Mouse (Mus musculus) hindbrain, embryonic 10.5 days (tissue): Measurements from ENCODE around the gene Adcy4. TPM values are rescaled to one million over a fixed set of nuclear protein-coding genes. Genes with fewer than 3 reads are reported as not detected.
"Not testable (repeated sequence)": the region's sequence is repeated elsewhere in the genome, so short reads cannot be mapped to it uniquely, and the experiment has no call there.

Experiments used
- DNase-seq: peaks from one replicate; pipeline ENCODE4 v3.0.0-alpha.2; 2017; ENCODE audit warnings: low spot score
- H3K27ac ChIP-seq: fragments of 300-500 bp; sonication (generic); 2 replicates; pipeline ENCODE4 v1.5.1; 2016; ENCODE audit warnings: mild to moderate bottlenecking, moderate library complexity
- H3K27me3 ChIP-seq: fragments of 300-500 bp; sonication (generic); 2 replicates; pipeline ENCODE4 v1.6.1; 2016; ENCODE audit warnings: mild to moderate bottlenecking; ENCODE audit not compliant: poor library complexity, insufficient read depth, severe bottlenecking
- H3K36me3 ChIP-seq: fragments of 300-500 bp; sonication (generic); 2 replicates; pipeline ENCODE4 v1.6.1; 2016; ENCODE audit warnings: mild to moderate bottlenecking, moderate library complexity
- H3K4me1 ChIP-seq: fragments of 300-500 bp; sonication (generic); replicated peaks from 2 replicates; pipeline ENCODE4 v1.6.1; 2016; ENCODE audit warnings: mild to moderate bottlenecking
- H3K4me3 ChIP-seq: fragments of 300-500 bp; sonication (generic); 2 replicates; pipeline ENCODE4 v1.5.1; 2016; ENCODE audit warnings: mild to moderate bottlenecking, moderate library complexity
- H3K9me3 ChIP-seq: fragments of 300-500 bp; sonication (generic); 2 replicates; pipeline ENCODE4 v1.6.1; 2016; ENCODE audit warnings: mild to moderate bottlenecking, moderate library complexity
- WGBS: fragments of 180-500 bp; shearing (Covaris S2); methylation state at CpG from one replicate; pipeline ENCODE4 v1.1.7; 2016; 5-methylcytosine and 5-hydroxymethylcytosine counted together
- polyA plus RNA-seq: library from polyadenylated mRNA; unstranded; fragments of >200 nt; fragmentation: Nextera tagmentation; extraction: Ambion mirVana; gene quantifications from 2 replicates; pipeline ENCODE4 v1.2.1, GENCODE M21; 2016

The Adcy4 gene
- polyA plus RNA-seq, 1 experiment from 2014 or later = 10.3 TPM

- DNase-seq = no peak
- 0 out of 2 replicates have a peak overlapping the region, but pooled peaks have one; percentile 85 for H3K27ac ChIP-seq
- H3K9me3 ChIP-seq = no peaks in the 10 kb centered on the region
- H3K36me3 ChIP-seq = no peaks in the 10 kb centered on the region
- H3K27me3 ChIP-seq = peaks cover 79% of the 10 kb centered on the region
- WGBS = 57% methylated on average over 7 of the region's 7 CpGs
- H3K4me3 ChIP-seq = peak overlapping the region; percentile 65; the same call in 1 of the 2 replicates
- H3K4me1 ChIP-seq = peaks cover 29% of the 10 kb centered on the region
Observed at GRCm38 (mm10) chr14:55763166-55763565, 20.7 kb downstream of the Adcy4 start.

DNA sequence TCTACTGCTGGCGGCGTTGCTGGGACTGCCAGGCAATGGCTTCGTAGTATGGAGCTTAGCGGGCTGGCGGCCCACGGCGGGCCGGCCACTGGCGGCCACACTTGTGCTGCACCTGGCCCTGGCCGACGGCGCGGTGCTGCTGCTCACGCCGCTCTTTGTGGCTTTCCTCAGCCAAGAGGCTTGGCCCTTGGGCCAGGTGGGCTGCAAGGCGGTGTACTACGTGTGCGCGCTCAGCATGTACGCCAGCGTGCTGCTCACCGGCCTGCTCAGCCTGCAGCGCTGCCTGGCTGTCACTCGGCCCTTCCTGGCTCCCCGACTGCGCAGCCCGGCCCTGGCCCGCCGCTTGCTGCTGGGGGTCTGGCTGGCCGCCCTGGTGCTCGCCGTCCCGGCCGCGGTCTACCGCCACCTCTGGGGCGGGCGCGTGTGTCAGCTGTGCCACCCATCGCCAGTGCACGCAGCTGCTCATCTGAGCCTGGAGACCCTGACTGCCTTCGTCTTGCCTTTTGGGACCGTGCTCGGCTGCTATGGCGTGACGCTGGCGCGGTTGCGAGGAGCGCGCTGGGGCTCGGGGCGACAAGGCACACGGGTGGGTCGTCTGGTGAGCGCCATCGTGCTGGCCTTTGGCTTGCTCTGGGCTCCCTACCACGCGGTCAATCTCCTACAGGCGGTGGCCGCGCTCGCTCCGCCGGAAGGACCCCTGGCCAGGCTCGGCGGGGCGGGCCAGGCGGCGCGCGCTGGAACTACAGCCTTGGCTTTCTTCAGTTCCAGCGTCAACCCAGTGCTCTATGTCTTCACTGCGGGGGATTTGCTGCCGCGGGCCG lies 21.7 kb downstream of the Adcy4 start:
- Histone ChIP-seq H3K36me3 (no peaks in the 10 kb centered on the region), H3K9me3 (no peaks in the 10 kb centered on the region), H3K27me3 (peaks cover 70% of the 10 kb centered on the region), H3K27ac (peak overlapping the region; percentile 85), H3K4me3 (peak overlapping the region; percentile 65), H3K4me1 (peaks cover 19% of the 10 kb centered on the region)
- under 1% methylated on average over 77 of the region's 77 CpGs for WGBS
- DNase-seq = peak; percentile 73

DNA sequence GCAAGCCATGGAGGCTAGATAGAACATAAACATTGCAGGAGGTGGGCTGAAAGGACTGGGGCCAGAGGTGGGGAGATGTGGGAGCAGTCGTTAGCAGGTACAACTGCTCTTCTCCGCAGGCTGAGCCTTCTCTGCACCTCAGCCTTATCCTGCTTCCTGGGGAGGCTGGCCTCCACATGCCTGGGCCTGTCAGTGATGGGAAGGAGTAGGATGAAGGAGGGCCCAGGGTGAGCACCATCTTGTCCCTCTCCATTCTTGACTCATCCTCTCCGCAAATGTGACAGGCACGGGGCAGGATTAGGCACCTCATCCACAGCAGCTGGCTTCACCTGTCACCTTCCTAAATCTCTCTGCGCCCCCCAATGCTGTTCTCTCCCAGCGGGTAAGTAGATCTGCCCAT lies 22.7 kb downstream of the Adcy4 start, which contains the start of gene Ltb4r2:
Gene Ltb4r2, plus strand, starts transcription at position 266 of the 400 bp plus-strand sequence.
- Histone ChIP-seq H3K36me3 (peaks cover 8% of the 10 kb centered on the region), H3K4me1 (peaks cover 17% of the 10 kb centered on the region), H3K27me3 (peaks cover 61% of the 10 kb centered on the region), H3K9me3 (no peaks in the 10 kb centered on the region), H3K4me3 (peak within 1 kb of the TSS; percentile 65), H3K27ac (peak within 1 kb of the TSS; percentile 85)
- WGBS = 74% methylated on average over 6 of the region's 6 CpGs
- DNase-seq = no peak

- WGBS = 0% methylated on average over 6 of the region's 6 CpGs
- peak; percentile 87 for DNase-seq
- Histone ChIP-seq H3K36me3 (peaks cover 19% of the 10 kb centered on the region), H3K4me1 (peaks cover 17% of the 10 kb centered on the region), H3K27me3 (peaks cover 51% of the 10 kb centered on the region)
- H3K4me3 ChIP-seq, H3K9me3 ChIP-seq, H3K27ac ChIP-seq: not testable (repeated sequence)
Observed at GRCm38 (mm10) chr14:55760156-55760555, 23.7 kb downstream of the Adcy4 start.

DNA sequence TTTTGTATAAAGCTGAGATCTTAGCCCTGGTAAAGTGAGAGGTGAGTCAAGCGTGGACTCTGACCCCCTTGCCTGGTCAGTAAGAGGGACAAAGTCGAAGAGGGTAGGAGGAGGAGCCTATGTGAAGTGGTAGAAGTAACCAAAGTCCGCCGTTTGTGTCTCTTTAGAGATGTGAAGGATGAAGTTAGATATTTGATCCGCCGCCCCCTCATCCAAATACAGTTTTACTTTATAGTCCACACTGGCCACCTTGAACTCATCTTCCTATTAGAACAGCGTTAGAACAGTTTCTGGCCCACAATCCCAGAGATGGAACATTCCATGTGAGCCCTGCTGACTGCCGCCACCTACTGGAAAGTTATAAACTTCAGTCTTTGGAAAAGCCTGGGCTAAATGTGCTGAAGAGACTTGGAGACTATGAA lies 25.5 kb downstream of the Adcy4 start, which contains the start of gene Cideb:
Gene Cideb, minus strand, starts transcription at position 96 of the 422 bp plus-strand sequence.
- H3K4me1 ChIP-seq = peaks cover 17% of the 10 kb centered on the region
- H3K4me3 ChIP-seq = peak within 1 kb of the TSS; percentile 3; the same call in 1 of the 2 replicates
- H3K27me3 ChIP-seq = peaks cover 33% of the 10 kb centered on the region
- 20% methylated on average over 8 of the region's 8 CpGs for WGBS
- peaks cover 36% of the 10 kb centered on the region for H3K36me3 ChIP-seq
- H3K27ac ChIP-seq = no peak within 1 kb of the TSS
- H3K9me3 ChIP-seq = no peaks in the 10 kb centered on the region
- peak; percentile 57 for DNase-seq

DNA sequence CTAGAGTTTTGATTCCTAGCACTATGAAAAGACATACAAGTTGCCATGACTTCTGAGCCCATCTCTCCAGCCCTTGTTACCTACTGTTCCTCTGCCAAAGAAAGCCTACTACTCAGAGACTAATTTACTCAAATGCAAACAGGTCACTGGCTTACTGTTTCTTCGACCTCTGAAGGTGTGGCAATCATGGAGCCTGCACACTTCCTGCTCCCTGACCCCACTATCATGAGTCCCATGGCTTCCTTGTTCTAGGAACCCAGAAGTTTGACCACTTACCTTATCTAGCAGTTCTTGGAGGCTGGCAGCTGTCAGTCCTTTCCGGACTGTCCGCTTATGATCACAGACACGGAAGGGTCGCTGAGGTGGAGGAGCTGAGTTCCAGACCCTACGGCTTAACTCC lies 26.3 kb downstream of the Adcy4 start:
- peaks cover 25% of the 10 kb centered on the region for H3K27me3 ChIP-seq
- H3K4me3 ChIP-seq = no peak overlapping the region
- H3K9me3 ChIP-seq = no peaks in the 10 kb centered on the region
- no peak for DNase-seq
- peaks cover 12% of the 10 kb centered on the region for H3K4me1 ChIP-seq
- WGBS = 89% methylated on average over 6 of the region's 6 CpGs
- no peak overlapping the region for H3K27ac ChIP-seq
- peaks cover 44% of the 10 kb centered on the region for H3K36me3 ChIP-seq

GRCm38 (mm10) chr14:55747051-55747847 lies 36.6 kb downstream of the Adcy4 start:
- Histone ChIP-seq H3K27ac (no peak overlapping the region), H3K4me3 (peak overlapping the region; percentile 92), H3K27me3 (no peaks in the 10 kb centered on the region), H3K36me3 (peaks cover 52% of the 10 kb centered on the region), H3K4me1 (peaks cover 34% of the 10 kb centered on the region), H3K9me3 (no peaks in the 10 kb centered on the region)
- 92% methylated on average over 10 of the region's 10 CpGs for WGBS
- no peak for DNase-seq

DNA sequence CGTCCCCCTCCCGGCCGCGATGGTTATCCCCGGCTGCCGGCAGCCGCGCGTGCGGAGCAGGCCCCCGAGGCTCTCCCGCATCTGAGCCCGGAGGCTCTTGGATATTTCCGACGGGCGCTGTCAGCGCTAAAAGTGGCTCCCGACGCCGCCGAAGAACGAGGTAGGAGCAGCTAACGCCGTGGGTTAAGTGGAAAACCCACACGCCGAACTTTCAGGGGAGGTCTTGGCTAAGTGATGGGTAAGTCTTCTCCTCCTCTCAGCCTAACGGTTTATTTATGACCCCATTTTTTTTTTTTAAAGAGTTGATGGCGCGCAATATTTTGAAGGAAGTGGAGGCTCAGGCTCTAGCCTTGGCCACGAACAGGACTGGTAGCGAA lies 38.0 kb downstream of the Adcy4 start:
- Histone ChIP-seq H3K36me3 (peaks cover 45% of the 10 kb centered on the region), H3K4me1 (peaks cover 34% of the 10 kb centered on the region), H3K9me3 (no peaks in the 10 kb centered on the region), H3K4me3 (peak overlapping the region; percentile 92), H3K27ac (peak overlapping the region; percentile 86), H3K27me3 (no peaks in the 10 kb centered on the region)
- no peak for DNase-seq
- under 1% methylated on average over 31 of the region's 31 CpGs for WGBS

- WGBS = 2% methylated on average over 48 of the region's 48 CpGs
- Histone ChIP-seq H3K36me3 (peaks cover 45% of the 10 kb centered on the region), H3K4me1 (peaks cover 34% of the 10 kb centered on the region), H3K4me3 (peak within 1 kb of the TSS; percentile 92), H3K27me3 (no peaks in the 10 kb centered on the region), H3K9me3 (no peaks in the 10 kb centered on the region), H3K27ac (peak within 1 kb of the TSS; percentile 86)
- DNase-seq = peak; percentile 93
Observed at GRCm38 (mm10) chr14:55745180-55745860, 38.6 kb downstream of the Adcy4 start, which contains the start of the genes Dhrs1 and Nop9. Gene Dhrs1, minus strand, starts transcription at chr14:55745690. Gene Nop9, plus strand, starts transcription at chr14:55745693.

DNA sequence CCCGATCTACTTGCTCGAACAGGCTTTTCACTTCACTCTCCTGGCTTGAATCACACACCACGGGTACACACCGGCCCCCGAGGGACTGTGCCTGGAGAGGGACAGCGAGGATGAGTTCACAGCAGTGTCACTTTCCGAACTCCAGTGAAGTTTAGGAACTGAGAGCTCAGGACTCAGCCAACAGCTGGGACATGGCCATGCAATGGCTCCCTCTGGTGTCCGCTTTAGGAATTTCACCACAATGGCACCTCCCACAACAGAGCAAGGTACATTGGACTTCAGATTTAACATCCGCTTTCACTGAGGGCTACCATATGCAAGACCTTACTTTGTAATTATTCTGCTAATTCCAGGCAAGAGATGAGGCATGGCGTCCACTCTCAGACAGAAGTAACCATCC lies 40.2 kb downstream of the Adcy4 start:
- 25% methylated on average over 10 of the region's 10 CpGs for WGBS
- H3K36me3 ChIP-seq = peaks cover 45% of the 10 kb centered on the region
- no peak overlapping the region for H3K27ac ChIP-seq
- DNase-seq = peak; percentile 85
- no peaks in the 10 kb centered on the region for H3K27me3 ChIP-seq
- H3K9me3 ChIP-seq = no peaks in the 10 kb centered on the region
- H3K4me3 ChIP-seq = no peak overlapping the region
- H3K4me1 ChIP-seq = peaks cover 34% of the 10 kb centered on the region

- Histone ChIP-seq H3K4me1 (no peaks in the 10 kb centered on the region), H3K4me3 (no peak overlapping the region), H3K36me3 (peaks cover 35% of the 10 kb centered on the region), H3K27ac (no peak overlapping the region), H3K9me3 (no peaks in the 10 kb centered on the region), H3K27me3 (0 out of 2 replicates have a peak, but pooled peaks cover 7% of the 10 kb centered on the region)
- DNase-seq = no peak
- 86% methylated on average over 9 of the region's 9 CpGs for WGBS
Observed at GRCm38 (mm10) chr14:55737086-55737687, 46.7 kb downstream of the Adcy4 start.

DNA sequence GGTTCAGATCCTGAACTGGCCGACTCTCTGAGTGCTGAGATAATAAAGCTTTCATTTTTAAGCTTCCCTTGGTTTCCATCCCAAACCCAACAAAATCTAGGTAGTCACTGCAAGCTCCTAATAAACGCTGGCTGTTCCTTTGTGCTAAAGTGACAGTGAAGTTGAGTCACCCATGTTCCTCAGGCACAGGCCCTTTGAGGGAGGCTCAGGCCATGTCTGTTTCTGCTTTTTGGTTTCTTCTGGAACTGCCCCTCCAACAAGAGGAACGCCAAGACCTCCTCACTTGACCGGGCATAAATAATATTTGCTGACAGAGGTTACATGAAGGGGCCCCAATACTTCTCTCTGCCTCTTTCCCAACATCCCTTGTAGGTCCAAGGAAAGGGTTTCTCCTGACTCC lies 48.1 kb downstream of the Adcy4 start:
- H3K4me3 ChIP-seq = no peak overlapping the region
- peaks cover 27% of the 10 kb centered on the region for H3K36me3 ChIP-seq
- 83% methylated on average over 4 of the region's 4 CpGs for WGBS
- no peak for DNase-seq
- 0 out of 2 replicates have a peak, but pooled peaks cover 7% of the 10 kb centered on the region for H3K27me3 ChIP-seq
- no peaks in the 10 kb centered on the region for H3K4me1 ChIP-seq
- no peaks in the 10 kb centered on the region for H3K9me3 ChIP-seq
- H3K27ac ChIP-seq = no peak overlapping the region
